Mouse (Mus musculus): Measurements from ENCODE around the gene Gdf10.

The Gdf10 gene

GRCm38 (mm10) chr14:33933778-33934317 is 10.5 kb downstream of the Gdf10 start:
- peak; percentile 54 to 57 for DNase-seq (ENCODE audit: low spot score in 2 of 2)

GRCm38 (mm10) chr14:33939117-33939516 is 15.7 kb downstream of the Gdf10 start:
- peak; percentile 68 to 71 for DNase-seq (ENCODE audit: low spot score in 2 of 2)

GRCm38 (mm10) chr14:33940739-33941138 is 17.4 kb downstream of the Gdf10 start, which contains the start of gene Gdf2:
Gdf2 (plus strand) TSS chr14:33941039.
- DNase-seq (ENCODE audit: low spot score in 2 of 2): no peak

- DNase-seq (ENCODE audit: low spot score in 2 of 2): no peak
Observed at GRCm38 (mm10) chr14:33942222-33942621, 18.8 kb downstream of the Gdf10 start.

- no peak for DNase-seq (ENCODE audit: low spot score in 2 of 2)
Observed at GRCm38 (mm10) chr14:33946125-33946524, 22.7 kb downstream of the Gdf10 start.

- DNase-seq (ENCODE audit: low spot score in 2 of 2): no peak
Observed at GRCm38 (mm10) chr14:33952233-33952981, 29.0 kb downstream of the Gdf10 start.

GRCm38 (mm10) chr14:33953761-33954160 is 30.4 kb downstream of the Gdf10 start, which contains the start of gene Rbp3:
Rbp3 (plus strand) TSS chr14:33954003.
- DNase-seq (ENCODE audit: low spot score in 2 of 2): no peak

GRCm38 (mm10) chr14:33956055-33956454 is 32.7 kb downstream of the Gdf10 start:
- no peak for DNase-seq (ENCODE audit: low spot score in 2 of 2)

- DNase-seq (ENCODE audit: low spot score in 2 of 2): no peak
Observed at GRCm38 (mm10) chr14:33958186-33958585, 34.8 kb downstream of the Gdf10 start.

GRCm38 (mm10) chr14:33958841-33959240 is 35.5 kb downstream of the Gdf10 start:
- no peak for DNase-seq (ENCODE audit: low spot score in 2 of 2)

GRCm38 (mm10) chr14:33959341-33959740 is 36.0 kb downstream of the Gdf10 start:
- peak; percentile 34 to 44 for DNase-seq (ENCODE audit: low spot score in 2 of 2)

- DNase-seq (ENCODE audit: low spot score in 2 of 2): no peak
Observed at GRCm38 (mm10) chr14:33965675-33966074, 42.3 kb downstream of the Gdf10 start.

GRCm38 (mm10) chr14:33972679-33973078 is 49.3 kb downstream of the Gdf10 start:
- no peak for DNase-seq (ENCODE audit: low spot score in 2 of 2)

GRCm38 (mm10) chr14:33974752-33975151 is 51.4 kb downstream of the Gdf10 start:
- no peak for DNase-seq (ENCODE audit: low spot score in 2 of 2)

GRCm38 (mm10) chr14:33977748-33978147 is 54.4 kb downstream of the Gdf10 start:
- no peak for DNase-seq (ENCODE audit: low spot score in 2 of 2)

GRCm38 (mm10) chr14:33978604-33979059 is 55.2 kb downstream of the Gdf10 start, which contains the start of gene Zfp488:
Zfp488 (minus strand) TSS chr14:33978764.
- DNase-seq (ENCODE audit: low spot score in 2 of 2): no peak
